Mouse (Mus musculus) liver, embryonic 16.5 days (tissue): ENCODE data around the gene Slc44a1. TPM values are rescaled to one million over a fixed set of nuclear protein-coding genes. Genes with fewer than 3 reads are reported as not detected.

Experiments used
- ATAC-seq: fragments of 200-750 bp; cut with Nextera tagmentation; 2 replicates; pipeline ENCODE4 v1.8.0; 2017; ENCODE audit warnings: low read depth, mild to moderate bottlenecking, moderate number of reproducible peaks, moderate library complexity
- H3K27ac ChIP-seq: fragments of 300-500 bp; sonication (generic); 2 replicates; pipeline ENCODE4 v1.5.1; 2014; ENCODE audit warnings: mild to moderate bottlenecking, low read length
- H3K27me3 ChIP-seq: fragments of 300-500 bp; sonication (generic); 2 replicates; pipeline ENCODE4 v1.6.1; 2014; ENCODE audit warnings: low read depth, low read length, mixed read lengths; ENCODE audit not compliant: control insufficient read depth, insufficient read depth
- H3K36me3 ChIP-seq: fragments of 300-500 bp; sonication (generic); 2 replicates; pipeline ENCODE4 v1.6.1; 2014; ENCODE audit warnings: mild to moderate bottlenecking; ENCODE audit not compliant: control insufficient read depth, insufficient read depth
- H3K4me1 ChIP-seq: fragments of 300-500 bp; sonication (generic); 2 replicates; pipeline ENCODE4 v1.6.1; 2014; ENCODE audit warnings: low read depth, low read length, mixed read lengths; ENCODE audit not compliant: control insufficient read depth
- H3K4me2 ChIP-seq: fragments of 300-500 bp; sonication (generic); 2 replicates; pipeline ENCODE4 v1.6.1; 2014; ENCODE audit warnings: low read depth, low read length, mixed read lengths
- H3K4me3 ChIP-seq: fragments of 300-500 bp; sonication (generic); 2 replicates; pipeline ENCODE4 v1.5.1; 2014; ENCODE audit warnings: low read depth, mild to moderate bottlenecking, low read length
- H3K9ac ChIP-seq: fragments of 300-500 bp; sonication (generic); 2 replicates; pipeline ENCODE4 v1.6.1; 2014; ENCODE audit warnings: low read depth, low read length
- H3K9me3 ChIP-seq: fragments of 300-500 bp; sonication (generic); replicated peaks from 2 replicates; pipeline ENCODE4 v1.6.1; 2016; ENCODE audit warnings: low read length; ENCODE audit not compliant: control insufficient read depth
- WGBS: fragments of 180-500 bp; shearing (Covaris S2); extraction: QIAGEN DNeasy Blood & Tissue Kit; methylation state at CpG from one replicate; pipeline ENCODE4 v1.1.7; 2014; ENCODE audit not compliant: insufficient replicate concordance; 5-methylcytosine and 5-hydroxymethylcytosine counted together
- polyA plus RNA-seq: library from polyadenylated mRNA; unstranded; fragments of >200 nt; fragmentation: Nextera tagmentation; extraction: Ambion mirVana; gene quantifications from 2 replicates; pipeline ENCODE4 v1.2.1, GENCODE M21; 2015

The Slc44a1 gene
- polyA plus RNA-seq, 1 experiment from 2014 or later = 9.7 TPM

DNA sequence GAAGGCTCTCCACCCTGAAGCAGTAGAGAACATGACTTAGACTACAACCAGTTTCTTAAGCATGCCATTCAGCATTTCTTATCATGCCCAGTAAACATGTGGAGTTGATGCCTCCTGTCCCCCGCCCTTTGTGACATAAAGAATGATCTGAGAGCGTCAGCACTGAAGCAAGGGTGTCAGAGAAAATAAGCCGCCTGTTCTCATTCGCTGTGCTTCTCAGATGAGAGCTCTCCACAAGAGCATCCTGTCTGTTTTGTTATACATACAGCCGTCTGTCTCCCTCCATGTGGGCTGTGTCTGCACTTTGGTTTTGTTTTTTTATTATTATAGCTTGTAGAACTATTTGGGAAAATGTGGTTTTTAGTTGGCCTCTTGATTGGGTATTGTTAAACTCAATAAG is 124.4 kb downstream of the Slc44a1 start:
- Histone ChIP-seq H3K9ac (no peak overlapping the region), H3K9me3 (no peaks in the 10 kb centered on the region), H3K36me3 (no peaks in the 10 kb centered on the region; the same call in 1 of the 2 replicates), H3K27me3 (no peaks in the 10 kb centered on the region), H3K27ac (no peak overlapping the region), H3K4me1 (no peaks in the 10 kb centered on the region), H3K4me2 (no peak overlapping the region), H3K4me3 (no peak overlapping the region)
- WGBS = 62% methylated on average over 5 of the region's 5 CpGs
- ATAC-seq = no peak

DNA sequence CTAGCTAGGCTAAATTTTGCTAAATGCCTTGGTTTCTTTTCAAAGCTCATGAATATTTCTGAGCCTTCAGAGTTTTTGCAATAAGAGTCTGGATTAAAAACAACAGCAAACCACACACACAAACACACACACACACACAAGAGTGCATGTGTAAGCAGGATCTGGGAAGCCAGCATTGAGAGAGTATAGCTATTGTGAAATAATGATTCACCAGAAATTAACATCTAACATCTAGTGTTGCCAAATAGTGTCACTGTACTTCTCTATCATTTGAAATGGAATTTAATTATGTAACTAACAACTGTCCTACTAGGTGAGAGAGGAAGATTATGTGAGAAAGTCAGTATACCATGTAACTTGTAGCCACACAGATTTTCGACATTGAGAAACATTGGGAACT is 126.9 kb downstream of the Slc44a1 start:
- no peaks in the 10 kb centered on the region for H3K36me3 ChIP-seq
- WGBS = 49% methylated on average over 1 of the region's 1 CpGs
- no peak overlapping the region for H3K4me2 ChIP-seq
- no peak overlapping the region for H3K27ac ChIP-seq
- no peaks in the 10 kb centered on the region for H3K27me3 ChIP-seq
- H3K9me3 ChIP-seq = no peaks in the 10 kb centered on the region
- ATAC-seq = no peak
- no peak overlapping the region for H3K9ac ChIP-seq
- H3K4me1 ChIP-seq = no peaks in the 10 kb centered on the region
- H3K4me3 ChIP-seq = no peak overlapping the region

DNA sequence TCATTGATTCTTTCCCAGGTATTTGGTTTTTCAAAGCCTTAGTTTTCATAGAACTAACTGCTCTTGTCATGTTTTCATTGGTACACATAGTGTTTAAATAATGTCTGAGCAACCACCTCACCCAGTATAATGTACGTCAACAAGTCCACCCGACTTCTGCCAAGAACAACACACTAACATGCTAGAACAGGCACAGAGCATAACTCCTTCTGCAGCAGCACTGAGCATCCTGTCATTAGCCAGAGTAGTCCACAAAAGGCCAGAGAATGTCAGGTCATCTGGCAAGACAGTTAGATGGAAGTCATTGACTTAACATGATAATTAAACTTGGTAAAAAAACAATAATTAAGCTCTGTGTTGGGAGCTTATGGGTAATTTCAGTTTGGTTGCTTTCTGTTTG is 135.3 kb downstream of the Slc44a1 start:
- H3K4me1 ChIP-seq = no peaks in the 10 kb centered on the region
- no peak overlapping the region for H3K4me2 ChIP-seq
- H3K27me3 ChIP-seq = no peaks in the 10 kb centered on the region
- no peak overlapping the region for H3K9ac ChIP-seq
- WGBS = 70% methylated on average over 2 of the region's 2 CpGs
- H3K27ac ChIP-seq = no peak overlapping the region
- H3K9me3 ChIP-seq = no peaks in the 10 kb centered on the region
- H3K36me3 ChIP-seq = no peaks in the 10 kb centered on the region
- no peak for ATAC-seq
- no peak overlapping the region for H3K4me3 ChIP-seq

DNA sequence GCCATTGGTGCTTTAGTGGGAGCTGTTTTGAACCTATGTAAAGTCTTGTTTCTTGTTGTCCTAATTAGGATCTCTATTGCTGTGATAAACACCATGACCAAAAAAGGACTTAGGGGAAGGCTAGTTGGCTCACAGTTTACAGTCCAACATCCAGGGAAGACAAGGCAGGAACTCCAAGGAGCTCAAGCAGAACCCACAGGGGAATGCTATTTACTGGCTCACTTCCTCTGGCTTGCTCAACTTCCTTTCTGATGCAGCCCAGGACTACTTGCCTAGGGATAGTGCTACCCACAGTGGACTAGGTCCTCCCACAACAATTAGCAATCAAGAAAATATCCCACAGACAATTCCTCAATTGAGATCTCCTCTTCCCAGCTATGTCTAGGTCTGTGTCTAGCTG is 147.5 kb downstream of the Slc44a1 start:
- Histone ChIP-seq H3K4me1 (no peaks in the 10 kb centered on the region; the same call in none of the 2 replicates), H3K9ac (no peak overlapping the region), H3K27ac (no peak overlapping the region), H3K36me3 (no peaks in the 10 kb centered on the region), H3K9me3 (no peaks in the 10 kb centered on the region), H3K4me2 (no peak overlapping the region), H3K4me3 (no peak overlapping the region), H3K27me3 (no peaks in the 10 kb centered on the region)
- ATAC-seq = no peak

DNA sequence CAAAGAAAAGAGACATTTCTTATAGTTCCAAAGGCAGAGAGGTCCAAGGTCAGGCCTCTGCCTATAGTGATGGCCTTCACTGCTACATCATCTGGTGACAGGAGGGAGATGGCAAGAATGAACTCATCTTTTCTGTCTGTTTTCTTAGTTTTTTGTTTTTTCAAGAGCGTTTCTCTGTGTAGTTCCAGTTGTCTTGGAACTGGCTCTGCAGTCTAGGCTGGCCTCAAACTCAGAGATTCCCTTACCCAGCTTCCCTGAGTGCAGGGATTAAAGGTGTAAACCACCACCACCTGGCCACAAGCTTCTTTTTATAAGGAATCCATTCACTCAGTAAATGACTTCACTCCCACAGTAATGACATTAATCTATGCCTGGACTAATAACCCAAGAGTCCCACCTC is 148.7 kb downstream of the Slc44a1 start:
- Histone ChIP-seq H3K4me1 (no peaks in the 10 kb centered on the region; the same call in none of the 2 replicates), H3K27ac (no peak overlapping the region), H3K4me3 (no peak overlapping the region), H3K9me3 (no peaks in the 10 kb centered on the region), H3K9ac (no peak overlapping the region), H3K36me3 (no peaks in the 10 kb centered on the region), H3K27me3 (no peaks in the 10 kb centered on the region), H3K4me2 (no peak overlapping the region)
- 54% methylated on average over 1 of the region's 1 CpGs for WGBS
- ATAC-seq = no peak

DNA sequence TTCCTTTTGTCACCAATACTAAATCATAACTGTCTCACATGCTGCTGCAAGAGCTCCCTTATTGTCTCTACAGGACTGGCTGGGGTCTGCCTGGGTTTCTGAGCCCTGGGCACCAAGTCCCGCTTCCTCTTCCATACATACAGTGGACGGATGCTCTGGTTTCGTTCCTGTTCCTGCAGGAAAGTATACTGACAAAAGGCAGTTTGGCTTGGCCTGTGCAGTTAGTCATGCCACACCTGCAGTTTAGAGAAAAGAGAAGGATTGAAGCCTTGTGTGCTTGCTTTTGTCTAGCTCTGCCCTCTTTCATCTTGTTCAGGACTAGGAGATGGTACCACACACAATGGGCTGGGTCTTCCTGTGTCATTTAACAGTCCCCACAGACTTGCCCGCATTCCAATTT is 149.3 kb downstream of the Slc44a1 start:
- no peak overlapping the region for H3K27ac ChIP-seq
- H3K36me3 ChIP-seq = no peaks in the 10 kb centered on the region
- H3K4me3 ChIP-seq = no peak overlapping the region
- no peaks in the 10 kb centered on the region; the same call in none of the 2 replicates for H3K4me1 ChIP-seq
- no peaks in the 10 kb centered on the region for H3K9me3 ChIP-seq
- no peak for ATAC-seq
- no peak overlapping the region for H3K4me2 ChIP-seq
- no peaks in the 10 kb centered on the region for H3K27me3 ChIP-seq
- WGBS = 67% methylated on average over 4 of the region's 4 CpGs
- no peak overlapping the region for H3K9ac ChIP-seq

DNA sequence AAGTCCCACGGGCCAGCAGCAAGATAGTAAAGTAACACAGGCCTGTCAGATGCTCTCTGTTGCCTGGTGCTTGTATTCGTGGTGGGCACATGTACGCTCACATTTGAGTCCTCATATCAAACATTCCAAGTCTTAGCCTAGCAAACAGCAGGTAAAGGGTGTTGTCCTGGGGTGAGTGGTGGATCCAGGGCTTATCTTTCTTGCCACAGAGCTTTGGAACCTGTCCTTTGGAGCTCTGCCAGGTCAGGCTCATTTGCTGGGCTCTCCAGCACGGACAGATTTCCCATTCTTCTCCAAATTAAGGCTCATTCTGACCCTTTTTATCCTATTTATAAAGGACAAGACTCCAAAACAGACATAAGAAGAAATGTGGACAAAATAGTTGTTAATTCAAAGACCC is 149.9 kb downstream of the Slc44a1 start:
- ATAC-seq = peak; percentile 43; the same call in 1 of the 2 replicates
- Histone ChIP-seq H3K4me3 (no peak overlapping the region), H3K4me2 (no peak overlapping the region), H3K27me3 (no peaks in the 10 kb centered on the region), H3K36me3 (no peaks in the 10 kb centered on the region), H3K27ac (no peak overlapping the region), H3K9ac (no peak overlapping the region), H3K4me1 (no peaks in the 10 kb centered on the region; the same call in none of the 2 replicates), H3K9me3 (no peaks in the 10 kb centered on the region)
- WGBS = 45% methylated on average over 4 of the region's 4 CpGs

DNA sequence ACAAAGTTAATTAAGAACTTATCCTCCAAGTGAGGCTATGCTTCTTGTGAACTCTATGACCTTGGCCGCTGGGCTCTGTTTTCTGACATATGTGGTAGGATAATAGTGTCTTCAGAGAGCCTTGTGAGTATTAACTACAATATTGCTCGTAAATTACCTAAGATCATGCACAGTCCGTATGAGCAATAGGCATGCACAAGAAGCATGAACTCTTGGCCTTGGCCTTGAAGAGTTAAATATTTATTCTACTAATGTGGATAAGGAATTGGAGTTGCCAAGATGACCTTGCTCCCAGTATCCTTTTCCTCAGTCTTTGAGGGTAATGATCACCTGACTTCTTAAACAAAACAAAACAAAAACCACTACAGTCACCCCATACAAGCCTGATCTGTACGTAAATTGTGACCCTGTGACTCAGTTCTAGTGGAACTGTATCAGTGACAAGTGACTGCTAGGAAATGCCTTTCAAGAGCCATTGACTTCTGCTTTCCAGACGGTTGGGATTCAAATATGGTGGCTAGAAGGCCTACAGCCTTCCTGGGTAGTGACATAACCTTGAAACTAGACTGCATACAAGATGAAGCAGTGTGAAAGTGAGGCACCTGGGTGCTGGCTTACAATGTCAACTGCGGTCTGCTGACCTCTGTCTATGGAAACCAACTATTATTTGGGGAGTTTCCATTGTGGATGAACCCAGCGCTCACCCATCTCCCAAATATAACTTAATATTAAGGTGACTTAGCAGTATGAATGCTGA is 150.7 kb downstream of the Slc44a1 start:
- no peaks in the 10 kb centered on the region for H3K27me3 ChIP-seq
- H3K9me3 ChIP-seq = no peaks in the 10 kb centered on the region
- no peak overlapping the region for H3K4me2 ChIP-seq
- no peak overlapping the region for H3K27ac ChIP-seq
- no peak overlapping the region for H3K4me3 ChIP-seq
- no peaks in the 10 kb centered on the region; the same call in none of the 2 replicates for H3K4me1 ChIP-seq
- ATAC-seq = no peak
- 59% methylated on average over 7 of the region's 7 CpGs for WGBS
- no peak overlapping the region for H3K9ac ChIP-seq
- H3K36me3 ChIP-seq = no peaks in the 10 kb centered on the region

DNA sequence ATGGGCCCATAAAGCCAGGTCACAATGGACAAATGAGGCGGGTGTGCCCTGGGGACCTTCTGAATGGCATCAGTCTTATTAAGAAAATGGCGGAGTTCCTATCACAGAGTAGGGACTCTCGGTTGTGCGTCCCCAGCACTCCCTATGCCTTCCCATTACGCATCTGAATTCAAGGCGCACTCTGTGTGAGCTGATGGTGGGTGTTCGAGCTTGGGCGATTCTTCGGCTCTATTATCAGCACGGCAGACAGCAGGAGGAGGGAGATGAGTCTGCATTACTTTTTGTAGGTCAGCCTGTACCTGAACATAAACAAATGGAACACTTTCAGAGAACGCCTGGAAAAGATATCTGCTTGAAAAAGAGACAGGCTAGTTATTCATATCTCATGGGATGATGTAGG is 151.3 kb downstream of the Slc44a1 start:
- no peak overlapping the region for H3K27ac ChIP-seq
- H3K9me3 ChIP-seq = no peaks in the 10 kb centered on the region
- WGBS = 68% methylated on average over 11 of the region's 11 CpGs
- H3K4me3 ChIP-seq = no peak overlapping the region
- H3K4me2 ChIP-seq = no peak overlapping the region
- no peaks in the 10 kb centered on the region for H3K36me3 ChIP-seq
- H3K4me1 ChIP-seq = no peaks in the 10 kb centered on the region; the same call in none of the 2 replicates
- ATAC-seq = no peak
- no peak overlapping the region for H3K9ac ChIP-seq
- no peaks in the 10 kb centered on the region for H3K27me3 ChIP-seq
